Mouse (Mus musculus): ENCODE data around the gene Capn11. TPM values are rescaled to one million over a fixed set of nuclear protein-coding genes. Genes with fewer than 3 reads are reported as not detected.

Gene Capn11
- total and polyA plus RNA-seq, 2 experiments from 2014 or later = 0.14 to 0.42 TPM

DNA sequence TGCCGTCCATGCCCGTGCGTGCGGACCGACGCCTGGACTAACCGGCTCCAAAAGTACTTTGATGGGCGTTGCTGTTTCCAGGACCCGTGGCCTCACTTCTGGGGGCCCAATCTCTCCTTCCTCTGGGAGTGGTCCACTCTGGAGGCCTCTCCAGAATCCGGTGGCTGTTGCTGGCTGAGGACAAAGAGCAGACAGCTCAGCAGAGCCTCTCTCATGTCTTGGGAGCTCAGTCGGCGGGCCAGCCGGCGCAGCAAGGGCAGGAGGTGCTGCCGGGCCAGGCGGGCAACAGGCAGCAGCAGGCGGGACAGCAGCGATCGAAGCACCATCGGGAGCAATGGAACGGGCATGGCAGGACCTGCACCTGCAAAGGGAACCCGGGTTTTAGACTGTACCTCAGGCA lies 57.8 kb downstream of the Capn11 start:
- H3K36me3 ChIP-seq (ENCODE audit: insufficient read depth, low read length) = no peaks in the 10 kb centered on the region
- DNase-seq (ENCODE audit: low spot score) (no peak), ATAC-seq (no peak)
- H3K4me2 ChIP-seq (ENCODE audit: low read depth, low read length) = no peak overlapping the region
- H3K27me3 ChIP-seq (ENCODE audit: insufficient read depth, low read length) = no peaks in the 10 kb centered on the region
- H3K9me3 ChIP-seq (ENCODE audit: low read length) = no peaks in the 10 kb centered on the region
- H3K27ac ChIP-seq = no peak overlapping the region
- 18% methylated on average over 22 of the region's 22 CpGs for WGBS
- peaks cover 8% of the 10 kb centered on the region; the same call in 1 of the 2 replicates for H3K4me1 ChIP-seq (ENCODE audit: insufficient read depth, low read length)
- no peak for TF ChIP-seq CTCF (IDR thresholded peaks at IDR 0.05; ENCODE audit: low read depth)
- 0 out of 2 replicates have a peak overlapping the region, but pooled peaks have one; percentile 1 for H3K4me3 ChIP-seq (ENCODE audit: low read length)
- H3K9ac ChIP-seq (replicated peaks; ENCODE audit: low read length) = no peak overlapping the region

DNA sequence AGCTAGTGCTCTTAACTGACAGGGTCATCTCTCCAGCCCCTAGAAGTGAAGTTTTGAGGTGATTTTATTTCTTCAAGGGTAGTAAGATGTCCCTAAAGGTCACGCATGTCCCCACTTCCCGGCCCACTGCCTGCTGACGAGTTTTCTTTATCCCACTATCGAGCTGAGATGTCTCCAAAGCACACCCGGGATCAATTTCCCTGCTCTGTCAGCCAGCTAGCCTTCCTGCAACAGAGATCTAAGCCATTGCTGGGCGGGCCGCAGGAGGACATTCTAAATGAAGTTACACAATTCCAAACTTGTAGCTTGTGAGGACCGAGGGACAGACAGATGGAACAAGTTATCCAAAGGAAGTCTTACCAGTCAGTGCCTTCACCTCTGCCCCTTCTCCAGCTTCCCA lies 58.9 kb downstream of the Capn11 start:
- H3K4me2 ChIP-seq (ENCODE audit: low read depth, low read length) = no peak overlapping the region
- H3K4me1 ChIP-seq (ENCODE audit: insufficient read depth, low read length) = peaks cover 17% of the 10 kb centered on the region
- no peak for ATAC-seq
- H3K9me3 ChIP-seq (ENCODE audit: low read length) = no peaks in the 10 kb centered on the region
- no peak for TF ChIP-seq CTCF (IDR thresholded peaks at IDR 0.05; ENCODE audit: low read depth)
- WGBS = 70% methylated on average over 8 of the region's 8 CpGs
- no peaks in the 10 kb centered on the region for H3K36me3 ChIP-seq (ENCODE audit: insufficient read depth, low read length)
- DNase-seq (ENCODE audit: low spot score) = no peak
- H3K9ac ChIP-seq (replicated peaks; ENCODE audit: low read length) = no peak overlapping the region
- no peak overlapping the region for H3K27ac ChIP-seq
- no peaks in the 10 kb centered on the region for H3K27me3 ChIP-seq (ENCODE audit: insufficient read depth, low read length)
- no peak overlapping the region for H3K4me3 ChIP-seq (ENCODE audit: low read length)

DNA sequence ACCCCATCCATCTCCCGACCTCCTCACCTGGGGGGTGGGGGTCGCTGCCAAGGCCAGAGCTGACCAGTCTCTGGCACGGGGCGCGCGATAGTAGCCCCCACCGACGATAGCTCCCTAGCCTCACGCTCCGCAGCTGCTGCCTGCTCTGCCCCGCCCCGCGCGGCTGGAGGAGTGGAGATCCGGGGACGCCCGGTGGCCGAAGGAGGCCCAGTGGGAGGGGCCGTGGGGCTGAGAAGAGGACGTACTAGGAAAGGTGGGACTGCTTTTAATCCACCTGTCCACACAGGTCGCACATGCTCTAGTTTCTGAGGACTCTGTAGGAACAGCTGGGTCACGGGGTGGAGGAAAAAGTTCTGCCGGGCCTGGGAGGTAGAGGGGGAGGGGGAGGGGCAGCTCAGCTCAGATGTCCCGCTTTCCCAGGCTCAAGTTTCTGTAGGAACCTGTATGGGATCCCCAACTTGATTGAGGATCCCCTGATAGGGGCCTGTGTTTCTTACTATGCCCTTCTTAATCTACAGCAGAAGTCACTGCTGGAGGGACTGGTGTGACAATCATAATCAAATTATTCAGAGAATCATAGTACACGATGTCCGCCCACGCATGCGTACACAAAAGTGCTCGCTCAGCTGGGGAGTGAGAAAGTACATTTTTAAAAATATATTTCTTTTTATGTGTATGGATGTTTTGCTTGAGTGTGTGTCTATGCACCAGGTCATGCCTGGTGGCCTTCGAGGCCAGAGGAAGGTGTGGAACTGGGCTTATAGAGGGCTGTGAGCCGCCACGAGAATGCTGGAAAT lies 59.5 kb downstream of the Capn11 start, which contains the start of gene Slc29a1:
Slc29a1 (minus strand) TSS at position 161 of the 797 bp plus-strand sequence.
- Histone ChIP-seq H3K4me3 (ENCODE audit: low read length) (peak within 1 kb of the TSS; percentile 30), H3K4me1 (ENCODE audit: insufficient read depth, low read length) (peaks cover 22% of the 10 kb centered on the region), H3K36me3 (ENCODE audit: insufficient read depth, low read length) (no peaks in the 10 kb centered on the region), H3K9ac (replicated peaks; ENCODE audit: low read length) (peak within 1 kb of the TSS; percentile 35; the same call in 1 of the 2 replicates), H3K4me2 (ENCODE audit: low read depth, low read length) (peak within 1 kb of the TSS; percentile 64), H3K9me3 (ENCODE audit: low read length) (no peaks in the 10 kb centered on the region), H3K27me3 (ENCODE audit: insufficient read depth, low read length) (no peaks in the 10 kb centered on the region), H3K27ac (peak within 1 kb of the TSS; percentile 22; the same call in 1 of the 2 replicates)
- DNase-seq (ENCODE audit: low spot score) (peak; percentile 50), ATAC-seq (peak; percentile 33; the same call in 1 of the 2 replicates)
- 18% methylated on average over 32 of the region's 32 CpGs for WGBS
- TF ChIP-seq CTCF (IDR thresholded peaks at IDR 0.05; ENCODE audit: low read depth) = no peak

GRCm38 (mm10) chr17:45598891-45599290 lies 60.2 kb downstream of the Capn11 start:
- Histone ChIP-seq H3K27me3 (ENCODE audit: insufficient read depth, low read length) (no peaks in the 10 kb centered on the region), H3K9me3 (ENCODE audit: low read length) (no peaks in the 10 kb centered on the region), H3K9ac (replicated peaks; ENCODE audit: low read length) (peak overlapping the region; percentile 35; the same call in 1 of the 2 replicates), H3K4me3 (ENCODE audit: low read length) (peak overlapping the region; percentile 30; the same call in 1 of the 2 replicates), H3K27ac (peak overlapping the region; percentile 22; the same call in 1 of the 2 replicates), H3K36me3 (ENCODE audit: insufficient read depth, low read length) (no peaks in the 10 kb centered on the region), H3K4me2 (ENCODE audit: low read depth, low read length) (peak overlapping the region; percentile 64), H3K4me1 (ENCODE audit: insufficient read depth, low read length) (peaks cover 23% of the 10 kb centered on the region)
- DNase-seq (ENCODE audit: low spot score) (no peak), ATAC-seq (no peak)
- TF ChIP-seq CTCF (IDR thresholded peaks at IDR 0.05; ENCODE audit: low read depth) = no peak
- WGBS = 31% methylated on average over 3 of the region's 3 CpGs

DNA sequence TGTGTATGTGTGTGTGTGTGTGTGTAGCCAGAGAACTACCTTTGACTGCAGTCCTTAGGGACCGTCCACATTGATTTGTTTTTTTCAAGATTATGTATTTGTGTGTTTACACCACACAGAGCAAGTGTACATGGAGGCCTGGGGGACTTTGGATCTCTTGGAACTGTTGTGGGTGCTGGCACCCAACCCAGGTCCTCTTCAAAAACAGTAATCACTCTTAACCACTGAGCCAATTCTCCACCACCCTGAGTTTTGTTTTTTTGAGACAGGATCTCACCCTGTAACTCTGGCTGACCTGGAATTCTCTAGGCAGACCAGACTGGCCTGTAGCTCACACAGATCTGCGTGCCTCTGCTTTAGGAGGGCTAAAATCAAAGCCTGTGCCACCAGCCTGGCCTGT lies 60.7 kb downstream of the Capn11 start:
- TF ChIP-seq CTCF (IDR thresholded peaks at IDR 0.05; ENCODE audit: low read depth) = no peak
- Histone ChIP-seq H3K4me3 (ENCODE audit: low read length) (no peak overlapping the region), H3K4me2 (ENCODE audit: low read depth, low read length) (no peak overlapping the region), H3K36me3 (ENCODE audit: insufficient read depth, low read length) (no peaks in the 10 kb centered on the region), H3K4me1 (ENCODE audit: insufficient read depth, low read length) (peaks cover 23% of the 10 kb centered on the region), H3K9me3 (ENCODE audit: low read length) (no peaks in the 10 kb centered on the region), H3K9ac (replicated peaks; ENCODE audit: low read length) (no peak overlapping the region), H3K27me3 (ENCODE audit: insufficient read depth, low read length) (no peaks in the 10 kb centered on the region), H3K27ac (peak overlapping the region; percentile 43; the same call in 1 of the 2 replicates)
- DNase-seq (ENCODE audit: low spot score) = no peak
- ATAC-seq = no peak
- 88% methylated on average over 2 of the region's 2 CpGs for WGBS

DNA sequence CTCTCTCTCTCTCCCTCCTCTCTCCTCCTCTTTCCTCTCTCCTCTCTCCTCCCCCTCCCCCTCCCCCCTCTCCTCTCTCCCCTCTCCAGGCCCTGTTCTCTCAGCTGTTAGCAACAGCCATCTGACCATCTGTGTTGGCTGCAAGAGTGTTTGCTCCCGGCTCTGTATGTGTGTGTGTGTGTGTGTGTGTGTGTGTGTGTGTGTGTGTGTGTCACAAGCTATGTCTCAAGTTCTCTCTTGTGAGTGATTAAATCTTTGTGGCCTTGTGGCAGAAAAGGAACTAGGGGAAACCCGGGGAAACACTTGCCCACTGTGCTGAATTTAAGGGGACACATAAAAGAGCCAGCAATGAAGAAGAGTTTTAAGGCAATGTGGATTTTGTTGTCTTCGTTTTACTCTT lies 61.3 kb downstream of the Capn11 start:
- peak overlapping the region; percentile 43; the same call in 1 of the 2 replicates for H3K27ac ChIP-seq
- peak; percentile 77 for DNase-seq (ENCODE audit: low spot score)
- no peak for ATAC-seq
- H3K9ac ChIP-seq (replicated peaks; ENCODE audit: low read length) = no peak overlapping the region
- H3K36me3 ChIP-seq (ENCODE audit: insufficient read depth, low read length) = no peaks in the 10 kb centered on the region
- WGBS = 29% methylated on average over 3 of the region's 3 CpGs
- no peaks in the 10 kb centered on the region for H3K27me3 ChIP-seq (ENCODE audit: insufficient read depth, low read length)
- no peak overlapping the region for H3K4me3 ChIP-seq (ENCODE audit: low read length)
- H3K9me3 ChIP-seq (ENCODE audit: low read length) = no peaks in the 10 kb centered on the region
- H3K4me2 ChIP-seq (ENCODE audit: low read depth, low read length) = no peak overlapping the region
- peaks cover 26% of the 10 kb centered on the region for H3K4me1 ChIP-seq (ENCODE audit: insufficient read depth, low read length)
- no peak for TF ChIP-seq CTCF (IDR thresholded peaks at IDR 0.05; ENCODE audit: low read depth)

Measured in hindbrain, postnatal 0 days (tissue).